Mouse (Mus musculus): ENCODE results near the gene A430033K04Rik.

The A430033K04Rik gene

GRCm38 (mm10) chr5:138694496-138695167, 72.0 kb downstream of the A430033K04Rik start:
- DNase-seq (ENCODE audit: low spot score) = no peak

- no peak for DNase-seq (ENCODE audit: low spot score)
Measured at GRCm38 (mm10) chr5:138697466-138697865, 74.8 kb downstream of the A430033K04Rik start.

All from urinary bladder, postnatal 25 days (tissue).